Mouse (Mus musculus): ENCODE measurements at regions not wholly inside any gene's neighbourhood (a gene's known extent, or its start where the extent isn't known, plus 50 kb on each side); places are given as distances from the start of the nearest gene placed in this dataset.

- no peak for TF ChIP-seq ZC3H11A (IDR thresholded peaks at IDR 0.05; ENCODE audit: borderline replicate concordance, low read depth, low read length)
- no peak for TF ChIP-seq HCFC1 (IDR thresholded peaks at IDR 0.05; ENCODE audit: borderline replicate concordance, insufficient read depth, low read length)
- TF ChIP-seq CHD2 (IDR thresholded peaks at IDR 0.05; ENCODE audit: low read depth, low read length): no peak
- TF ChIP-seq ZNF384 (IDR thresholded peaks at IDR 0.05; ENCODE audit: low read depth, low read length): no peak
- no peak for TF ChIP-seq MAFK (IDR thresholded peaks at IDR 0.05; ENCODE audit: insufficient read depth, low read depth, low read length)
Observed at GRCm38 (mm10) chr15:60762071-60762470, 91.5 kb downstream of the Fam84b start.

Measured in ES-E14 (cell line).